Mouse (Mus musculus) hindbrain, embryonic 15.5 days (tissue): Measurements from ENCODE around the gene Gm20388. TPM values are rescaled to one million over a fixed set of nuclear protein-coding genes. Genes with fewer than 3 reads are reported as not detected.
A peak's percentile ranks its signal among the peaks of the same experiment; 100 is the strongest.

Experiments
- ATAC-seq: fragments of 200-750 bp; cut with Nextera tagmentation; 2 replicates; pipeline ENCODE4 v1.8.0; 2017; ENCODE audit warnings: low read depth, moderate number of reproducible peaks, moderate TSS enrichment; ENCODE audit not compliant: low FRiP score
- H3K27ac ChIP-seq: fragments of 300-500 bp; sonication (generic); replicated peaks from 2 replicates; pipeline ENCODE4 v1.5.1; 2015; ENCODE audit warnings: mild to moderate bottlenecking, inconsistent platforms
- H3K27me3 ChIP-seq: fragments of 300-500 bp; sonication (generic); 2 replicates; pipeline ENCODE4 v1.6.1; 2015; ENCODE audit warnings: control low read depth, inconsistent platforms
- H3K36me3 ChIP-seq: fragments of 300-500 bp; sonication (generic); 2 replicates; pipeline ENCODE4 v1.6.1; 2015; ENCODE audit warnings: control low read depth, inconsistent platforms
- H3K4me1 ChIP-seq: fragments of 300-500 bp; sonication (generic); replicated peaks from 2 replicates; pipeline ENCODE4 v1.6.1; 2015; ENCODE audit warnings: control low read depth, inconsistent platforms
- H3K4me2 ChIP-seq: fragments of 300-500 bp; sonication (generic); 2 replicates; pipeline ENCODE4 v1.6.1; 2015; ENCODE audit warnings: moderate library complexity, mild to moderate bottlenecking, inconsistent platforms
- H3K4me3 ChIP-seq: fragments of 300-500 bp; sonication (generic); 2 replicates; pipeline ENCODE4 v1.5.1; 2015; ENCODE audit warnings: mild to moderate bottlenecking, inconsistent platforms
- H3K9ac ChIP-seq: fragments of 300-500 bp; sonication (generic); 2 replicates; pipeline ENCODE4 v1.6.1; 2015; ENCODE audit warnings: inconsistent platforms
- H3K9me3 ChIP-seq: fragments of 300-500 bp; sonication (generic); 2 replicates; pipeline ENCODE4 v1.6.1; 2016; ENCODE audit warnings: control low read depth, inconsistent platforms
- WGBS: fragments of 180-500 bp; shearing (Covaris S2); methylation state at CpG from one replicate; pipeline ENCODE4 v1.1.7; 2015; 5-methylcytosine and 5-hydroxymethylcytosine counted together
- polyA plus RNA-seq: library from polyadenylated mRNA; unstranded; fragments of >200 nt; fragmentation: Nextera tagmentation; extraction: Ambion mirVana; gene quantifications from 2 replicates; pipeline ENCODE4 v1.2.1, GENCODE M21; 2015

Gm20388 gene
- polyA plus RNA-seq, 1 experiment from 2014 or later, result 5.4 TPM

DNA sequence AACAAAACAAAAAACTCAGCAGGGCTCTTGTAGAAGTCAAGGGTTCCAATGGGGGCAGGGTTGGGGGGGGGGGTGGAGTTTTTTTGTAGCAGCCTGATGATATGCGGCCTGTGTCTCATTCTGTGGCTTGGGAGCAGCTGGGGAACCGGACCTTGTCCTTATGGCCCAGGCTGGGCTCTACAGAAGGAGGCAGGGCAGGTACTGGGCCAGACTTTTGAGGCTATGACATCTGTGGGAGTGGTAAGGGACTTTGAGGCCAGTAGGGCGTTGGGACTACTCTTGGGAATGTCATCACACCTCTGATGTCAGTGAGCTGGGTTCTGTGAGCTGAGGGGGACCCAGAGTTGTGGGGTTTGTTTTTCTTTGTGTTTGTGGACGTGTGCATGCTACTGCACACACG, 584.8 kb downstream of the Gm20388 start:
- no peak overlapping the region for H3K4me3 ChIP-seq

DNA sequence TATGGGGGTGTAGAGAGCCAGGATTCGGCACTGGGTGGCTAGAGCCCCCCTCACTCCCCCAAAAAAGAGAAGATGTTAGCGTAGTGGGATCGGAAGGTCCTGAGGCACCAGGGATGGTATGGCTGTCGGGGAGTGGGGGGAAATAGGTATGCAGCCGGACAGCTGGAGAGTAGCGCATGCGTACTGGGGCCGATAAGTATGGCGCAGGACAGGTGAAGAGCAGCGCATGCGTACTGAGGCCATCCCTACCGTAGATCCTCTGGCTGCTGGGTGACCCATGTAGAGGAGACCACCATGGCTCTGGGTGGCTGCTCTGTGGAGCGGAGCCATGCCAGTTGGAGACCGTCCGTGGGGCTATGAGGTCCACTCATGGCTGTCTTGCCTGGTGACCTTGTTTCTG, 585.8 kb downstream of the Gm20388 start:
- ATAC-seq, result no peak
- Histone ChIP-seq H3K4me2 (no peak overlapping the region), H3K9ac (no peak overlapping the region), H3K4me1 (peaks cover 88% of the 10 kb centered on the region), H3K4me3 (no peak overlapping the region), H3K27me3 (no peaks in the 10 kb centered on the region), H3K36me3 (no peaks in the 10 kb centered on the region), H3K27ac (no peak overlapping the region), H3K9me3 (no peaks in the 10 kb centered on the region)
- 95% methylated on average over 15 of the region's 15 CpGs for WGBS

More for the DNA sequence above, 584.8 kb downstream of the Gm20388 start:
- Histone ChIP-seq H3K27ac (no peak overlapping the region; the same call in 1 of the 2 replicates), H3K27me3 (no peaks in the 10 kb centered on the region), H3K9ac (no peak overlapping the region), H3K4me1 (peaks cover 90% of the 10 kb centered on the region), H3K4me2 (peak overlapping the region; percentile 84), H3K36me3 (no peaks in the 10 kb centered on the region), H3K9me3 (no peaks in the 10 kb centered on the region)
- WGBS, result 58% methylated on average over 5 of the region's 5 CpGs
- no peak for ATAC-seq

DNA sequence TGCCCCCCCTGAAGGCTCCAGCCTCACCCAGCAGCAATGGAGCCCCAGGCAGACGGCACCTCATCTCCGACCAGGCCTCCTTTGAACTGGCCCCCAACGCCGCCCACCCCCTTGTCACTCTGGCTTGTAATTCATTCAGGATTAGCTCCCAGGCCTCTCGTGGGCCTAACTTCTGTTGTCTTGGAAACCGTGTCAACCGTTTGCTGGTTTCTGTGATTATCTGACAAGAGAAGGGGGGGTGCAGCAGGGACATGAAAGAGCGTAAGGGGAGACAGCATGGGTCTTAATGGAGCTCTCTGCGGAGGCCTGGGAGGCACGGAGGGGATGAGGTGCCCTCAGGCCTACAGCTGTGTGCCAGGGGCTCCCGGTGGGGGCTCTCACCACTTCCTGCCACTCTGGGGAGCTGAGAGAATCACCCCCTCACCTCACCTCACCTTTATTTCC, 586.9 kb downstream of the Gm20388 start:
- H3K4me1 ChIP-seq, result peaks cover 83% of the 10 kb centered on the region
- WGBS, result 19% methylated on average over 11 of the region's 11 CpGs
- ATAC-seq, result no peak
- H3K9ac ChIP-seq, result no peak overlapping the region; the same call in 1 of the 2 replicates
- no peaks in the 10 kb centered on the region for H3K36me3 ChIP-seq
- H3K27me3 ChIP-seq, result no peaks in the 10 kb centered on the region
- no peak overlapping the region for H3K4me3 ChIP-seq
- peak overlapping the region; percentile 33 for H3K4me2 ChIP-seq
- H3K27ac ChIP-seq, result no peak overlapping the region
- H3K9me3 ChIP-seq, result no peaks in the 10 kb centered on the region

- peak overlapping the region; percentile 33 for H3K4me2 ChIP-seq
Measured at GRCm38 (mm10) chr8:120498349-120498831, 587.7 kb downstream of the Gm20388 start.

DNA sequence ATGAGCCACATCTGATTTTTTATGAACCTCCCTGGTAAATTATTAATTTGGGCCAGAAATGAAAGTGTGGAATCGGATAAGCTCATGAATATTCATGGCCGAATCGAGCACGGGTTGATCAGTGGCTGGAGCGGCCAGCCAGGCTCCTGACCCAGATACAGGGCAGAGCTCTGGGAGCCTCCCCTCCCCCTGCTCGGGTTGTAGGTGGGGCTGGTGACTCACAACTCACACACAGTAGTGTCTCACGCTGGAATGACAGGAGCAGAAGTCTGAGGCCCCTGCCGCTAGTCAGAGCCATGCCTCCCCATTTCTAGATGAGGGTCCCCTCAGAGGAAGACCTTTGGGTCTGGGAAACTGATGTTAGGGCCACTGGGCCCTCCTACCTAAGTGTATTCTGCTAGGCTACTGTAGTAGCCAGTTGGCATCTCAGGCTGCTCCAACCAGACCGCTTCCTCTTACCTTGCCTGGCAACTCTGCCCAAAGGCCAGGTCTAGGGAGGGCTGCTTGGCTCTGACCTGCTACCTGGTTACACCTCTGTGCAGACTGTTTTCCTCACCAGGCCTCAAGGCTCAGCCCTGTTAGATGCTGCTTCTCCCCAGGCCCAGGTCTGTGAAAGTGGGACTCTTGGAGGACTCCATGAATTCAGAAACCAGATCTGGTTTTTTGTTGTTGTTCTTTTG, 588.4 kb downstream of the Gm20388 start:
- Histone ChIP-seq H3K9ac (no peak overlapping the region), H3K9me3 (no peaks in the 10 kb centered on the region), H3K4me1 (peaks cover 83% of the 10 kb centered on the region), H3K36me3 (no peaks in the 10 kb centered on the region), H3K27ac (peak overlapping the region; percentile 27; the same call in 1 of the 2 replicates), H3K4me2 (peak overlapping the region; percentile 33), H3K4me3 (no peak overlapping the region), H3K27me3 (no peaks in the 10 kb centered on the region)
- peak; percentile 13; the same call in 1 of the 2 replicates for ATAC-seq
- WGBS, result 19% methylated on average over 9 of the region's 9 CpGs

More at GRCm38 (mm10) chr8:120498349-120498831, 587.7 kb downstream of the Gm20388 start:
- Histone ChIP-seq H3K36me3 (no peaks in the 10 kb centered on the region), H3K27ac (peak overlapping the region; percentile 27; the same call in 1 of the 2 replicates), H3K4me3 (no peak overlapping the region), H3K9me3 (no peaks in the 10 kb centered on the region), H3K4me1 (peaks cover 83% of the 10 kb centered on the region), H3K27me3 (no peaks in the 10 kb centered on the region), H3K9ac (no peak overlapping the region)
- peak; percentile 24; the same call in 1 of the 2 replicates for ATAC-seq
- 26% methylated on average over 4 of the region's 4 CpGs for WGBS

DNA sequence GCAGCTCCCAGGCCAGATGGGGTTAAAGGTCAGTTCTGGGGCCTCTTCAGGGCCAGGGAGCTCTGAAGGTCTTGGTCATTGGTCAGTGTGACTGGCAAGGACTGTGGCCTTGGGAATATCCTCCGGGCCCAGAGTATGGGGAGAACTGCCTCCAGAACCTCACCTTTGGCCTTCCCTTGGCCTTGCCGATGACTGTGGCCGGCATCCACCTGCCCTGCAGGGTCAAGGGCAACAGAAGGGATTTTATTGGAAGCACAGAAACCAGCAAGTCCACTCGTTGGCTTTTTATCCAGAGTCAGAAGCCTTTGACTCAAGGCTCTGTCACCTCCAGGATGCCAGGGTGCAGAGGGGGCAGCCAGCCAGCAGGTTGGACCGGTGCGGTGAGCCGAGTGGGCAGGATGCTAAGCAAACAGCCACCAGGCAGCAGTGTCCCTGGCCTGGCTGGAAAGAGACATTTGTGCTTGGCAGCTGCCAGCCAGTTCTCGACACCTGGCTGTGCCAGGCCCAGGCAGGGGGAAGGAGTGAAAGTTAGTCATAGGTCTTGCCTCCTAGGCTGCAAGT, 590.1 kb downstream of the Gm20388 start:
- Histone ChIP-seq H3K36me3 (no peaks in the 10 kb centered on the region), H3K9me3 (no peaks in the 10 kb centered on the region), H3K4me2 (no peak overlapping the region), H3K9ac (no peak overlapping the region), H3K4me3 (no peak overlapping the region), H3K27me3 (no peaks in the 10 kb centered on the region), H3K27ac (no peak overlapping the region), H3K4me1 (peaks cover 84% of the 10 kb centered on the region)
- 76% methylated on average over 8 of the region's 8 CpGs for WGBS
- no peak for ATAC-seq

- Histone ChIP-seq H3K27ac (no peak overlapping the region), H3K4me3 (no peak overlapping the region), H3K4me2 (no peak overlapping the region), H3K36me3 (no peaks in the 10 kb centered on the region), H3K27me3 (no peaks in the 10 kb centered on the region), H3K9me3 (no peaks in the 10 kb centered on the region), H3K4me1 (peaks cover 90% of the 10 kb centered on the region), H3K9ac (no peak overlapping the region)
- WGBS, result 91% methylated on average over 5 of the region's 5 CpGs
- ATAC-seq, result no peak
Measured at GRCm38 (mm10) chr8:120501426-120501825, 590.8 kb downstream of the Gm20388 start.

GRCm38 (mm10) chr8:120502428-120502827, 591.8 kb downstream of the Gm20388 start:
- WGBS, result 57% methylated on average over 5 of the region's 5 CpGs

GRCm38 (mm10) chr8:120504251-120505081, 593.8 kb downstream of the Gm20388 start:
- Histone ChIP-seq H3K36me3 (no peaks in the 10 kb centered on the region), H3K27ac (peak overlapping the region; percentile 66), H3K9ac (no peak overlapping the region), H3K9me3 (no peaks in the 10 kb centered on the region), H3K4me3 (peak overlapping the region; percentile 11), H3K27me3 (no peaks in the 10 kb centered on the region), H3K4me1 (peaks cover 88% of the 10 kb centered on the region), H3K4me2 (peak overlapping the region; percentile 51)
- 9% methylated on average over 20 of the region's 20 CpGs for WGBS
- ATAC-seq, result peak; percentile 20; the same call in 1 of the 2 replicates

More at GRCm38 (mm10) chr8:120502428-120502827, 591.8 kb downstream of the Gm20388 start:
- no peaks in the 10 kb centered on the region for H3K9me3 ChIP-seq
- H3K9ac ChIP-seq, result no peak overlapping the region
- H3K36me3 ChIP-seq, result no peaks in the 10 kb centered on the region
- peaks cover 88% of the 10 kb centered on the region for H3K4me1 ChIP-seq
- no peak overlapping the region for H3K4me3 ChIP-seq
- ATAC-seq, result no peak
- no peak overlapping the region for H3K27ac ChIP-seq
- H3K27me3 ChIP-seq, result no peaks in the 10 kb centered on the region
- H3K4me2 ChIP-seq, result no peak overlapping the region

- Histone ChIP-seq H3K4me2 (peak overlapping the region; percentile 51), H3K36me3 (no peaks in the 10 kb centered on the region), H3K27me3 (no peaks in the 10 kb centered on the region), H3K4me3 (peak overlapping the region; percentile 11), H3K9ac (peak overlapping the region; percentile 18), H3K27ac (peak overlapping the region; percentile 66), H3K9me3 (no peaks in the 10 kb centered on the region), H3K4me1 (peaks cover 91% of the 10 kb centered on the region)
- 1% methylated on average over 19 of the region's 19 CpGs for WGBS
- ATAC-seq, result 0 out of 2 replicates have a peak, but pooled peaks have one; percentile 7
Measured at GRCm38 (mm10) chr8:120505082-120505511, 594.5 kb downstream of the Gm20388 start.

GRCm38 (mm10) chr8:120505619-120506310, 595.1 kb downstream of the Gm20388 start:
- 11% methylated on average over 23 of the region's 23 CpGs for WGBS
- H3K4me2 ChIP-seq, result peak overlapping the region; percentile 51
- H3K4me3 ChIP-seq, result peak overlapping the region; percentile 11; the same call in 1 of the 2 replicates
- peak overlapping the region; percentile 18 for H3K9ac ChIP-seq
- H3K27me3 ChIP-seq, result no peaks in the 10 kb centered on the region
- H3K36me3 ChIP-seq, result no peaks in the 10 kb centered on the region
- no peaks in the 10 kb centered on the region for H3K9me3 ChIP-seq
- no peak for ATAC-seq
- peaks cover 91% of the 10 kb centered on the region for H3K4me1 ChIP-seq
- peak overlapping the region; percentile 66 for H3K27ac ChIP-seq
